Mouse (Mus musculus): ENCODE results near the gene Nanos3. TPM values are rescaled to one million over a fixed set of nuclear protein-coding genes. Genes with fewer than 3 reads are reported as not detected.

Nanos3 gene
- 4.5 and 8.3 TPM in 2 replicates for polyA plus RNA-seq (2016; fragmentation: Nextera tagmentation; extraction: Ambion mirVana)

DNA sequence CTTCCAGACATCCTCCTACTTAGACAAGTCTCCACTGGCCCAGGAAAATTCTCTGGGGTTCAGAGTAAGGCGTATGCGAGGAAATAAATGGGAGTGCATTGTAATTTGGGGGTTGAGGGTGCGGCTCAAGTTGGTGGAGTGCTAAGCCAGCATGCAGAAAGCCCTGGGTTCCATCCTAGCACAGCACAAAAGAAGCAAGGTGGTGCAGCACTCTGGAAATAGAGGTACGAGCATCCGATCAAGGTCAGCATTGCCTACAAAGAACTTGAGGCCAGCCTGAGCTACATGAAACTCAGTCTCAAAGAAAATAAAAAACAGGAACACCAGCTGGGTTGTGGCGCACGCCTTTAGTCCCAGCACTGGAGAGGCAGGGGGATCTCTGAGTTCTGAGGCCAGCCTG lies at the start of gene Nanos3:
Nanos3 (minus strand) TSS at position 101 of the 400 bp plus-strand sequence.
- no peaks in the 10 kb centered on the region for H3K36me3 ChIP-seq
- no peaks in the 10 kb centered on the region for H3K9me3 ChIP-seq
- peaks cover 24% of the 10 kb centered on the region for H3K27me3 ChIP-seq
- peak within 1 kb of the TSS; percentile 75 for H3K4me2 ChIP-seq (replicated peaks)
- H3K4me3 ChIP-seq = peak within 1 kb of the TSS; percentile 91
- WGBS = 95% methylated on average over 7 of the region's 7 CpGs
- no peak for ATAC-seq (ENCODE audit: low FRiP score, low read depth)
- H3K4me1 ChIP-seq = peaks cover 43% of the 10 kb centered on the region
- H3K27ac ChIP-seq (replicated peaks) = peak within 1 kb of the TSS; percentile 94
- H3K9ac ChIP-seq (replicated peaks) = peak within 1 kb of the TSS; percentile 100

DNA sequence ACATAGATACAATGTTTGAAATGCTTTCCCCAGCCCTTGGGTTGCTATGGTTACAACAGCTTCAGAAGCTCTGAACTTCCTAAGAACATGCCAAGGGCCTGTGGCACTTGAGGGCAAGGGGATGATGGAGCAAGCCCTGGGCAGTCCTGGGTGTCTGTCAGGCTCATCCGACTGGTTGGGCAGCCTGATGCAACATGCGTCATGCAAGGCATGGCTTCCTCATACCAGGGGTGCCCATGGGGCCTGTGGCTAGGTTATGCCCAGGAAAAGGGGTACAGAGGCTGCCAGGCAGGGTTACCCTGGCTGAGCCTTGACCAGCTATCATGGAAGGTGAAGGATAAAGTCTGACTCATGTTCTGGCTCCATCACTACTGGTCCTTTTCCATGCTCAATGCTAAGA lies 48.0 kb upstream of the Nanos3 start:
- H3K36me3 ChIP-seq = peaks cover 69% of the 10 kb centered on the region
- no peak overlapping the region for H3K27ac ChIP-seq (replicated peaks)
- H3K4me1 ChIP-seq = peaks cover 28% of the 10 kb centered on the region
- 76% methylated on average over 2 of the region's 2 CpGs for WGBS
- no peak overlapping the region for H3K9ac ChIP-seq (replicated peaks)
- H3K27me3 ChIP-seq = no peaks in the 10 kb centered on the region
- no peak overlapping the region for H3K4me2 ChIP-seq (replicated peaks)
- no peak overlapping the region for H3K4me3 ChIP-seq
- ATAC-seq (ENCODE audit: low FRiP score, low read depth) = no peak
- no peaks in the 10 kb centered on the region for H3K9me3 ChIP-seq

DNA sequence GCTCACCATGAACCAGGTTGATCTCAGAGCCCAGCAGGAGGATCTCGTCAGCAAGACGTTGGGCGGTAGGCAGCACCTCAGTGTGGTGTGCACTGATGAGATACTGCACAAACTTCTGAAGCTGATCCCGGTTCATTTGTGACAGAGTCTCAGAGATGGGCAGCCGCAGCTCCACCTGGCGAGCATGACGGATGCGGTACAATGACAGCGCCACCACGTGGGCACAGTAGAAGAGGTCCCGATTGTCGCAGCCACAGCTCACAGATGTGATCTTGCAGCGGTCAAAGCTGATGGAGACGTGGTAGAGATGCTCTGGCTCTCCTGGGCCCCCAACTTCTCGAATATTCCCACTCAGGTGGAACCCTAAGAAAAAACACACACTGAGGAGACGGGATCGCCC lies 45.7 kb upstream of the Nanos3 start:
- H3K4me3 ChIP-seq = no peak overlapping the region
- no peaks in the 10 kb centered on the region for H3K27me3 ChIP-seq
- H3K27ac ChIP-seq (replicated peaks) = no peak overlapping the region
- H3K9me3 ChIP-seq = no peaks in the 10 kb centered on the region
- H3K36me3 ChIP-seq = peaks cover 93% of the 10 kb centered on the region
- H3K9ac ChIP-seq (replicated peaks) = no peak overlapping the region
- WGBS = 78% methylated on average over 17 of the region's 17 CpGs
- ATAC-seq (ENCODE audit: low FRiP score, low read depth) = no peak
- H3K4me2 ChIP-seq (replicated peaks) = no peak overlapping the region
- peaks cover 21% of the 10 kb centered on the region for H3K4me1 ChIP-seq

DNA sequence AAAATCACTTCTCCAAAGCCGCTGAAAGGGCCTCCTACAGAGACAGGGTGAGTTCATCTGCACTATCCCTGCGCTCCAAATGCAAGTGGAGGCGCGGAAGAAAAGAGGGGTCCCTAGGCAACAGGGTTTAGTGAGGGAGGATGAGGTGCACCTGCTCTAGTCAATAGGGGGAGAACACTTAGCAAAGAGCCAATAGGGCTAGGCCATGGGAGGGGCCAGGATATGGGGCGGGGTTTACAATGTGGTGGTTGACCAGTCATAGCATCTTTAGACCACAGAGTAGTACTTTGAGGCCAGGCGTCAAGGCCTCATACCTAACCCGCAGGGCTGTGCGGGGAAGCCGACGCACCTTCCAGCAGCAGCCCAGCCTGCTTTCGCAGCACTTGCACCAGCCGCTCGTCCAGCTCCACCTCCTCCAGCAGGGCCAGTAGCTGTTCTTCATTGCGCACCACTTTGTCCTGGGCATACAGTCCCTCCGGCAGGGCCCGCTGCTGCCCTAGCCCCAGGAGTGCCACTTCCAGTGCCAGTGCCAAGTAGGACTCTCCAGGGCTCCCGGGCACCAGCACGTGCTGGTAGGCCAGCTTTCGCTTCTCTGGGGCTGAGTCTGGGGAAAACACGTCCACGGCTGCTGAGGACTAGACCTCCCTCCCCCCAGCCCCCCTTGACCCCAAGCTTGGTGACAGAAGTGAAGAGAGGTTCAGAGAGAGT lies 38.5 kb upstream of the Nanos3 start:
- WGBS = 79% methylated on average over 21 of the region's 21 CpGs

DNA sequence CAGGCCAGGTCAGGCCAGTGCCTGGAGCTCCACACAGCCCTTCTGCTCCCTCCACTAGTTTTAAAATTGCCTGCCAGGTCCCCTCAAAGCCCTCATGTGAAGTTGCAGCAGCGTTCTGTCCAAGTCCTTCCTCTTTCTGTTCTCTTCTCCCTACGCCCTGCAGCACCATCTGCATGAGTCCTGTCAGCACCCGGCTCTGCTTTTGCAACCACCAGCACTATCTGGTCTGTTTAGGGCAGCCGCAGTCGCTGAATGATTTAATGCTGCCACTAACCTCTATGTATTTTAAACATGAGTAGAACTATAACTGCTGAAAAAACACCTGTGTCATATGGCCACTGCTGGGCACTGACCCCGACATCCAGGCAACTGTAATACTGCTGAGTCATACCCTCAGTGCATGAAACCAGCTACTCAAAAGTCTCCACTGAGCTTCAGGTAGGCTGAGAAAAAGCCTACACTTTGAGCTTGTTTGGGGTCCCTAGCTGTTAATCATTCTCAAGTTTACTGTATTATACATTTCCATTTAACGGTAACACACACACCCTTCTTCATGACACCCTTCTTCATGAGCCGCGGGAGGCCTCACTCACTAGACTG lies 37.6 kb upstream of the Nanos3 start:
- no peak overlapping the region for H3K9ac ChIP-seq (replicated peaks)
- peaks cover 99% of the 10 kb centered on the region for H3K36me3 ChIP-seq
- H3K27ac ChIP-seq (replicated peaks) = no peak overlapping the region
- ATAC-seq (ENCODE audit: low FRiP score, low read depth) = no peak
- 95% methylated on average over 9 of the region's 9 CpGs for WGBS
- H3K27me3 ChIP-seq = no peaks in the 10 kb centered on the region
- no peaks in the 10 kb centered on the region for H3K9me3 ChIP-seq
- H3K4me3 ChIP-seq = no peak overlapping the region
- no peaks in the 10 kb centered on the region for H3K4me1 ChIP-seq
- no peak overlapping the region for H3K4me2 ChIP-seq (replicated peaks)

More for the DNA sequence above, 38.5 kb upstream of the Nanos3 start:
- Histone ChIP-seq H3K27ac (replicated peaks) (no peak overlapping the region), H3K27me3 (no peaks in the 10 kb centered on the region), H3K4me3 (no peak overlapping the region), H3K36me3 (peaks cover 99% of the 10 kb centered on the region), H3K4me1 (no peaks in the 10 kb centered on the region), H3K9me3 (no peaks in the 10 kb centered on the region), H3K4me2 (replicated peaks) (no peak overlapping the region), H3K9ac (replicated peaks) (no peak overlapping the region)
- no peak for ATAC-seq (ENCODE audit: low FRiP score, low read depth)

DNA sequence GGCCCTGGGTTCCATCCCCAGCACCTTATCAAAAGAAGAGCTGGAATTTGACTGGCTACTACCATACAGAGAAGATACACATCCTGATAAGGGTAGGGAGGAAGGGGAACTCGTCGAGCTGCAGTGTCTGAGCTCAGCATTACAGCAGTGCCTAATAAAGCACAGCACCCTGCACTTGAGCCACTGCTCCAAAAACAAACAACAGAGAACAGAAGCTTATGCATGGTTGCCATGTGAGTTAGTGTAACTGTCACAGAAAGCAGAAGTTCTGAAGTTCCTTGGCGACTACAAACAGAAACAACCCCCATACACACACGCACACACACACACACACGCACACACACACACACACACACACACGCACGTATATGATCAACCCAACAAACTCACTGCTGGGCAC lies 35.1 kb upstream of the Nanos3 start:
- H3K4me3 ChIP-seq = no peak overlapping the region
- no peaks in the 10 kb centered on the region for H3K4me1 ChIP-seq
- H3K9me3 ChIP-seq = no peaks in the 10 kb centered on the region
- no peak overlapping the region for H3K4me2 ChIP-seq (replicated peaks)
- no peaks in the 10 kb centered on the region for H3K27me3 ChIP-seq
- no peak overlapping the region for H3K27ac ChIP-seq (replicated peaks)
- no peak overlapping the region for H3K9ac ChIP-seq (replicated peaks)
- ATAC-seq (ENCODE audit: low FRiP score, low read depth) = no peak
- H3K36me3 ChIP-seq = peaks cover 99% of the 10 kb centered on the region
- 91% methylated on average over 7 of the region's 7 CpGs for WGBS

DNA sequence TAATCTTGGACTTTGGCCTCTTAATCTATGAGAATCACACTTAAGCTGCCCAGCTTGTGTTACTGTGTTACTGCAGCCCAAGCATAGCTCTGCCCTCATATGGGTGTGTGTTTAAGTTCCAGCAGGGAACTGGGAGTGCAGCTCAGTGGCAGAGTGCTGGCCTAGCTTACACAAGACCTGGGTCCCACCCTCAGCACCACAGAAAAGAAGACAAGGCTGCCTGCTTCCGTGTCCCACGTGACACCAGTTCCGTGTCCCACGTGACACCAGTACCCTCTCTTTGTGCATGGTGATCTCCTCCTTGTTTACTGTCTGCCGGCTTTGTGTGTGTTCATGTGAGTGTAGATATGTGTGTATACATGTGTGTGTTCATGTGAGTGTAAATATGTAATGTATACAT lies 33.1 kb upstream of the Nanos3 start:
- H3K4me3 ChIP-seq = no peak overlapping the region
- H3K4me1 ChIP-seq = no peaks in the 10 kb centered on the region
- H3K27me3 ChIP-seq = no peaks in the 10 kb centered on the region
- H3K36me3 ChIP-seq = peaks cover 99% of the 10 kb centered on the region
- no peak overlapping the region for H3K9ac ChIP-seq (replicated peaks)
- no peak overlapping the region for H3K27ac ChIP-seq (replicated peaks)
- WGBS = 93% methylated on average over 5 of the region's 5 CpGs
- ATAC-seq (ENCODE audit: low FRiP score, low read depth) = no peak
- no peaks in the 10 kb centered on the region for H3K9me3 ChIP-seq
- H3K4me2 ChIP-seq (replicated peaks) = no peak overlapping the region

DNA sequence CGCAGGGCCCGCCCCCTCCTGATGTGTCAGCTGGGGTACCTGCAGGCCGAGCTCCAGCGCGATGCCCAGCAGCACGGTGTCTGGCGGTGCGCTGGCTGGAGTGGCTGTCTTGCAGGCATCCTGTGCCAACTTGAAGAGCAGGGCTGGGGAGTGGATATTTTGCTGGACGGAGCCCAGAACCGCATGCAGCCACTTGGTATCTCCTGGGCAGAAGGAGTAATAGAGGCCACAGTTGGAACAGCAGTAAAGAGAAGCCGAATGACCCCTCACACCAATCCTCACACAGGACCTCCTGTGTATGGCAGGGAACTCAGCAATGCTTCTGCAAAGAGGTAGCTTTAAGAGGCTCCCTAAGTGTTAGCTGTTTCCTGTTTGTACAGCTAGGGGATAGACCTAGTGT lies 32.2 kb upstream of the Nanos3 start:
- no peaks in the 10 kb centered on the region for H3K4me1 ChIP-seq
- H3K4me2 ChIP-seq (replicated peaks) = no peak overlapping the region
- H3K9ac ChIP-seq (replicated peaks) = no peak overlapping the region
- no peaks in the 10 kb centered on the region for H3K9me3 ChIP-seq
- no peak overlapping the region for H3K4me3 ChIP-seq
- no peak overlapping the region for H3K27ac ChIP-seq (replicated peaks)
- WGBS = 97% methylated on average over 11 of the region's 11 CpGs
- no peak for ATAC-seq (ENCODE audit: low FRiP score, low read depth)
- no peaks in the 10 kb centered on the region for H3K27me3 ChIP-seq
- peaks cover 99% of the 10 kb centered on the region for H3K36me3 ChIP-seq

DNA sequence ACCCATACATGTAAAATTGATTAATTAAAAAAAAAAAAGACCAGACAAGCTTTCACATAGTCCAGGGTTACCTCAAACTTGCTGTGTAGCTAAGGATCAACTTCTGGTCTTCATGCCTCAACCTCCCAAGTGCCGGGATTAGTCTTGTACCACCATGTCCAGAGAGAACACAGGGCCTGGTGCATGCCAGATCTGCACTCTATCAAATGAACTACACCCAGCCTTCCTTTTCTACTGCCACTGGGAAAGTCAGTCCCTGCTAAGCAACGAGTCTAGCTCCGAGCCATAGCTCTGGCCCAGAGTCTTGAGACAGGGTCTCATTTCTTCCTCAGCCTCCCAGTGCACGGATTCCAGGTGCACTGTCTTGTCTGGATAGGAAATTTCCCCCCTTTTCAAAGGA lies 28.3 kb upstream of the Nanos3 start:
- ATAC-seq (ENCODE audit: low FRiP score, low read depth) = no peak
- WGBS = 95% methylated on average over 4 of the region's 4 CpGs
- no peak overlapping the region for H3K9ac ChIP-seq (replicated peaks)
- no peaks in the 10 kb centered on the region for H3K27me3 ChIP-seq
- H3K4me1 ChIP-seq = peaks cover 18% of the 10 kb centered on the region
- no peaks in the 10 kb centered on the region for H3K9me3 ChIP-seq
- H3K4me2 ChIP-seq (replicated peaks) = no peak overlapping the region
- peaks cover 81% of the 10 kb centered on the region for H3K36me3 ChIP-seq
- no peak overlapping the region for H3K27ac ChIP-seq (replicated peaks)
- no peak overlapping the region for H3K4me3 ChIP-seq

DNA sequence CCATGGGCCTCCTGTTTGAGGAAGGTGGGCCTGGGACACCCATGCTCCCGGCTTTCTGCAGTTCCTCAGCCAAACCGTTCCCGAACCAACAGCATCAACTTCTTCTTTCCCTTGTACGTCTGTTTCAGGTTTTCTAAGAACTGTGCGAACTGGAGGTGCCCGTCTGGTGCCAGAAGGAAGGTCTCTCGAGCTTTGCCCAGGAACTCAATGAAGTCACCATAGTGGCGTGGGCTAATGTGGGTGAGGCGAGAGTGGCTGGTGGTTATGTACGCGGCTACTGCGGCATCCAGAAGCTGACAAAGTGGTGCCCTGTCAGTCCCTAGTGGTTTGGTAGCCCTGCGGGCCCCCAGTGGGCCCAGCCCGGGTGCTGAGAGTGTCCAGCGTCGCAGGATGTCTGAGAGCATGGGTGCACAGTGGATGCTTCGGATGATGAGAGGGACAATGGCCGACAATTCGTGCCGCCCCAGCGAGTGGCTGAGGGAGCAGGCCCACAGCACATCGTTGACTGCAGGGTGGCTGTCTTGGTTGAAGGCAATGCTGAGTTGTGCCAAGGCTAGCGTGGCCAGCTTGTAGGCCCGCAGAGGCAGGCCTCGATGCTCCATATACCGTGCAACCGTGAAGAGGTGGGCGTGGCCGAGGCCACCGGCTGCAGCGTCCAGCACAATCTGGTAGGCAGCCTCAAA lies 27.0 kb upstream of the Nanos3 start:
- no peak overlapping the region for H3K9ac ChIP-seq (replicated peaks)
- no peaks in the 10 kb centered on the region for H3K9me3 ChIP-seq
- peaks cover 68% of the 10 kb centered on the region for H3K36me3 ChIP-seq
- 93% methylated on average over 31 of the region's 31 CpGs for WGBS
- no peaks in the 10 kb centered on the region for H3K27me3 ChIP-seq
- no peak overlapping the region for H3K27ac ChIP-seq (replicated peaks)
- no peak overlapping the region for H3K4me3 ChIP-seq
- no peak for ATAC-seq (ENCODE audit: low FRiP score, low read depth)
- H3K4me1 ChIP-seq = peaks cover 24% of the 10 kb centered on the region
- no peak overlapping the region for H3K4me2 ChIP-seq (replicated peaks)

DNA sequence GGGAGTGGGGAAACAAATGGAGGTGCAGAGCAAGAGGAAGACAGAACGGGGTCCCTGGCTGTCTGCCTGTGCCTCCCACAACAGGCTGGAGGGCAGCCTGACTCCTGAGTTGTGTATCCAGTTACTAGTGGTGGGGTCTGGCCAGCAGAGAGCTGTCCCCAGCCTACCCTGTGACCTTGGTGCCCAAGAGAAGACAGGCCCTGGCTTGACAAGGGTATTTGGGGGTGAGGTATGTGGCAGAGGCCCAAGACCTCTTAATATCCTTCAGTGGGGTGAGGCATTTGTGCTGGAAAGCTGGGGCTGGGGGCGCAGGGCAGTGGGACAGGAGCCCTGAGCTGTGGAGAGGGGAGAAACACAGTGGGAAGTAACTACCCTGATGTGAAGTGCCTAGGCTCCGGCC lies 26.2 kb upstream of the Nanos3 start:
- Histone ChIP-seq H3K27ac (replicated peaks) (no peak overlapping the region), H3K4me3 (no peak overlapping the region), H3K9me3 (no peaks in the 10 kb centered on the region), H3K4me2 (replicated peaks) (no peak overlapping the region), H3K36me3 (peaks cover 60% of the 10 kb centered on the region), H3K4me1 (peaks cover 24% of the 10 kb centered on the region), H3K9ac (replicated peaks) (no peak overlapping the region), H3K27me3 (no peaks in the 10 kb centered on the region)
- ATAC-seq (ENCODE audit: low FRiP score, low read depth) = no peak
- 94% methylated on average over 3 of the region's 3 CpGs for WGBS

DNA sequence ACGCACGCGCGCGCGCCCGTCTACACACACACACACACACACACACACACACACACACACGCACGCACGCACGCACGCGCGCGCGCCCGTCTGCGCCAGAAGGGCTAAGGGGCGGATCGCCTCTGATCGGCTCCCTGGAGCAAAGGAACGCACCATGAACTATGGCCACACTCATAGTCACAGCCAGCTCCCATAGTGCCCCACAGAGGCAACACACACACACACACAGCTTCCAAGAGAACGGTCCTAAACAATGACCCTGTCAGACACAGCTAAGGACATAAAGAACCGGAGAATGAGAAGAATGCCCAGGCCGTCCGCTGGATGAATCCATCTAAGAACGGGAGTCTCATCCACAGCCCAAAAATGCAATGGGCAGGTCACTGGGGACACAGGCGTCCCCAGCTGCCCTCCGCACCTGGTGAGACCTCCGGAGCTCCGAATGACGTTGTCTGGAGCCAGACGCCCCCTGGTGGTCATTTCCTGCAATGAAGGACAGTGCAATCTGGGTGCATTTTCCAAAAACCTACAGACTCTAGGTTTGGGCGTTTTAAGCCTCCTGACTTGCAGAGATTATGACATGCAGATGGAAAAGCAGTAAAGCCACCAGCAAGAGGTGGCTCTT lies 25.3 kb upstream of the Nanos3 start:
- H3K36me3 ChIP-seq = peaks cover 51% of the 10 kb centered on the region
- 53% methylated on average over 32 of the region's 34 CpGs for WGBS
- no peak overlapping the region for H3K9ac ChIP-seq (replicated peaks)
- peak; percentile 59; the same call in 1 of the 2 replicates for ATAC-seq (ENCODE audit: low FRiP score, low read depth)
- H3K4me3 ChIP-seq = no peak overlapping the region
- peaks cover 24% of the 10 kb centered on the region for H3K4me1 ChIP-seq
- H3K27ac ChIP-seq (replicated peaks) = no peak overlapping the region
- H3K9me3 ChIP-seq = no peaks in the 10 kb centered on the region
- H3K4me2 ChIP-seq (replicated peaks) = peak overlapping the region; percentile 3; the same call in 1 of the 2 replicates
- H3K27me3 ChIP-seq = no peaks in the 10 kb centered on the region

Data from midbrain, embryonic 12.5 days (tissue).